Mouse (Mus musculus) testis, adult 10 weeks (tissue): ENCODE data around the gene Gm10644. TPM values are rescaled to one million over a fixed set of nuclear protein-coding genes. Genes with fewer than 3 reads are reported as not detected.

Experiments
- polyA plus RNA-seq: library from polyadenylated mRNA; stranded (reverse); fragments of 350-450 nt; fragmentation: Illumina TruSeq; extraction: RNeasy Lipid Tissue Mini Kit (QIAGEN cat#74804); gene quantifications from one replicate; pipeline ENCODE4 v1.2.3, GENCODE M21; 2014; ENCODE audit warnings: low read depth, low replicate concordance

Gm10644 gene
- 2.5 TPM for polyA plus RNA-seq

DNA sequence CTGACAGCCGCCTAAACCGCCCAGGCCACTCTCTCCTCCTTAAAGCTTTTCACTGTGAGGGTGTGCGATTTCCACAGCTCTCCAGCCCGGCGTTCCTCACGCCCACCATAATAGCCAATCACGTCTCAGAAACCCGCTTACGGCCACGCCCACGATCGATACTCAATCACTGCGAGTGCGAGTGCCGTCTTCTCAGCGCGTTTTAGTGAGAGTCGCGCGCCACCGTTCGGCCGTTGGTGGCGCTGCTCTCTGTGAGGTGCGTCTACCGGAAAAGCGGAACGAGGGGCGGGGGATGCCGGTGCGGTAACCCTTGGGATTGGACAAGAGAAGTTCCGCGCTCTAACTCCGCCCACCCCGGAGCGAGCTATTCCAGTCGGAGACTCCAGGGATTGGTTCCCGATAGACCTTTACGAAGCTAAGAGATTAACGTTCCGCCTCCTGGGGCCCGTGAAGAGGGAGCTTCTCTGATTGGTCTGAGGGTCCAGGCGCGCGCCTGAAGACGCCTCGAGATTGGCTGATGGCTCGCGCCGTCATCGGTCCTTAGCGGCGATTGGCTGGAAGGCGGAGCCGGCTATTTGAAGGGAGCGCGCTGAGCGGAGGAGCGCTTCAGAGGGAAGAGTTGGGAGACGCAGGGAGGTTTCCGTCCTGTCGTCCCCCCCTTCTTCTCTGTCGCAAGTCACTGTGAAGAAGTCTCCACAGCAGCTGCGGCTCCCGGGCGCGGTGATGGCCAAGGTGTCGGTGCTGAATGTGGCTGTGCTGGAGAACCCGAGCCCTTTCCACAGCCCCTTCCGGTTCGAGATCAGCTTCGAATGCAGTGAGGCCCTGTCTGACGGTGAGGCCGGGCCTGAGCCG lies at the start of gene Gm10644, which contains the start of gene Asf1b:
Gene Gm10644 (minus strand): TSS at position 100 of the 852 bp plus-strand sequence.
Gene Asf1b (plus strand): TSS at position 402 of the 852 bp plus-strand sequence.

GRCm38 (mm10) chr8:84001281-84002000 lies 46.4 kb upstream of the Gm10644 start, which contains the start of gene 1700067K01Rik:
Gene 1700067K01Rik, plus strand, starts transcription at chr8:84001502.

GRCm38 (mm10) chr8:83997511-83998141 lies 42.6 kb upstream of the Gm10644 start, which contains the start of gene Samd1:
Gene Samd1, plus strand, starts transcription at chr8:83997672.

GRCm38 (mm10) chr8:83972150-83973120 lies 17.4 kb upstream of the Gm10644 start, which contains the start of gene Prkaca:
Gene Prkaca, plus strand, starts transcription at chr8:83972993.

DNA sequence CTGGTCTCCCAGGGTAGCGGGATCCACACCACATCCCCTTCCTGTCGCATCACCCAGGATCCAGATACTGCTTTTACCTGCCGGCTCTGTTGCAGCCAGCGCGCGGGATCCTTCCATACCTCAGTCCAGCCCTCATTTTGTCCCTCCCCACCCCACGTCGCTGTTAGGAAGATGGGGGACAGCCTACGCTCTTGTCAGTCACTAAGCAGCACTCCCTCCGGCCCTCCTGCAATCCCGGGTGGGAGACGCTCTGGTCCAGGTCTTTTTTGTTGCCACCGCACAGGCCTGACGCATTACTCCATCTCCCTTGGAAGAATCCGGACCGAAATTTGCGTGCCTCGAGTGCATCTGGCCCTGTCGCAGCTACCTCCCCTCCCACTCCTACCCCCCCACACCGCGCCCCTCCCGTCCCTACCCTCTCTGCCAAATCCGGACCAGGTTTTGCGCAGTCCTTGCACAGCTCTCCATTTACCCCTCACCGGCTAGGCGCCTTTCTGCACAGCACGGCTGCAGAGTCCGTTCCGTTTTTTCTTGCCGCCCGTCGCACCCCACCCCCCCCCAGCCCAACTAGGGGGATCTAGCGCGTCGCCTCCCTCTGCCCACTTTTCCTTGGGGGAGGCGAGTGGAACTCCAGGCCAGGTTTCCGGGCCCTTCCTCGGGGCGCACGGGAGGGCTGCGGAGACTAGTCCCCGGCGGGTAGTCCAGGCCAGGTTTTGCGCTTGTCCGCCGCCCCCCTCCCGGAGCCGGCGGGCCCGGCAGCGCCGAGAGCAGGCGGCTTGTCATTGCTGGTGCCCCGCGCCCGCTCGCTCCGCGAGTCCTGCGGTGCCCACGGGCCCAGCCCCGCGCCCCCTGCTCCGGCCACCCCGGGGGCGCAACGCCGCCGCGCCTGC lies 55.4 kb downstream of the Gm10644 start, which contains the start of gene Adgrl1:
Gene Adgrl1 (plus strand): TSS at position 743 of the 890 bp plus-strand sequence.

Other genes starting within 250 kb of the Gm10644 start
- 24.9 TPM for gene Ddx39, start 240.0 kb downstream of the Gm10644 start, polyA plus RNA-seq
- 1.8 TPM for gene Adgre5, start 213.9 kb downstream of the Gm10644 start, polyA plus RNA-seq
- 3.5 TPM for gene Adgrl1, start 55.1 kb downstream of the Gm10644 start, polyA plus RNA-seq
- gene Asf1b, start 302 bp upstream of the Gm10644 start, polyA plus RNA-seq = 32.0 TPM
- gene Prkaca, start 17.8 kb upstream of the Gm10644 start, polyA plus RNA-seq = 37.0 TPM
- gene Samd1, start 42.5 kb upstream of the Gm10644 start, polyA plus RNA-seq = 2.1 TPM
- 2.4 TPM for gene 1700067K01Rik, start 46.3 kb upstream of the Gm10644 start, polyA plus RNA-seq
- gene 2210011C24Rik, start 57.0 kb upstream of the Gm10644 start, polyA plus RNA-seq = 15.4 TPM
- gene Palm3, start 66.3 kb upstream of the Gm10644 start, polyA plus RNA-seq = 0.13 TPM
- not detected for gene Il27ra, start 87.4 kb upstream of the Gm10644 start, polyA plus RNA-seq
- not detected for gene Rln3, start 89.8 kb upstream of the Gm10644 start, polyA plus RNA-seq
- 8.6 TPM for gene Gm10643, start 109.9 kb upstream of the Gm10644 start, polyA plus RNA-seq
- gene Rfx1, start 111.6 kb upstream of the Gm10644 start, polyA plus RNA-seq = 2.3 TPM
- 7.9 TPM for gene Dcaf15, start 149.6 kb upstream of the Gm10644 start, polyA plus RNA-seq
- not detected for gene Podnl1, start 170.8 kb upstream of the Gm10644 start, polyA plus RNA-seq
- 0.74 TPM for gene Cc2d1a, start 192.7 kb upstream of the Gm10644 start, polyA plus RNA-seq
- gene 4930432K21Rik, start 192.8 kb upstream of the Gm10644 start, polyA plus RNA-seq = 5.8 TPM
- not detected for gene Nanos3, start 230.0 kb upstream of the Gm10644 start, polyA plus RNA-seq